Mouse (Mus musculus): ENCODE results near the gene Dolk. TPM values are rescaled to one million over a fixed set of nuclear protein-coding genes. Genes with fewer than 3 reads are reported as not detected.

Dolk gene
- 26.8 and 27.5 TPM in 2 replicates for polyA plus RNA-seq (2016; fragmentation: Nextera tagmentation; extraction: Ambion mirVana)

DNA sequence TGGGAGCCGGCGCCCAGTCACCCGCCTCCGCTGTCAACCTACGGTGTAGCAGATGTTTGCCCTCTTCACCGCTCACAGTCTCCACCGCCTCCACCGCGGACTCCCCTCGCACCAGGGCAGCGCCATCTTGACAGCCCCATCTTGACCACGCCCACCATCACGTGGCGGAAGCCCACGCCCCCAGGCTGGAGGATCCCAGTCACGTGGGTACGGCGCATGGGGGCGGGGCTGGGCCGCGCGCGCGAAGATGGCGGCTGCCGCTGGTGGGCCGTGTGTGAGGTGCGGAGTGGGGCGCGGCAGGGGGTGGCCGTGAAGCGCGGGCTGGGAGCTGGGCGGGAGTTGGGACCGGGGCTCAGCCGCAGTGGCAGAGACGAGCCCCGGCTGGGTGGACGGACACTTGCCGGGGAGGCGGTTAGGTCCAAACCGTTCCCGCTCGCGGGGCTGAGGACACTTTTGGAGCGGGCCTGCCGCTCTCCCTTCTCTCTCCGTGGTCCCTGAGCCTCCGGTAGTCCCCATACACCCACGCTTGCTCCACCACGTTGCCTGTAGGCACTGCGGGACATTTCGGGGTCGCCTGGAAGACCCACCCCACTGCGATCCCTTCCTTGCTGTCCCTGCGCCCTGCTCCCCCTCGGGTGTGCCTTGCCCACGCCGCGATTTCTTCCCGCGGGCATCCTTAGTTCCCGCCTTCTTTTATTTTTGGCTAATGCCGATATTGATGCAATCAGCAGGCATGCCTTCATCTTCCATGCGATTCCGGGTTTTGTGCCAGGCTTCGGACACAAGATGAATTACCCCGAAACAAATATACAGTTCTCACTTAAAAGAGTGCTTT, at the start of gene Dolk, which contains the start of gene Nup188:
Dolk (minus strand) TSS at position 143 of the 835 bp plus-strand sequence.
Nup188 (plus strand) TSS at position 206 of the 835 bp plus-strand sequence.
- Histone ChIP-seq H3K27me3 (ENCODE audit: low read depth, poor library complexity, severe bottlenecking) (no peaks in the 10 kb centered on the region), H3K36me3 (peaks cover 46% of the 10 kb centered on the region), H3K4me3 (peak within 1 kb of the TSS; percentile 77), H3K4me1 (peaks cover 22% of the 10 kb centered on the region), H3K27ac (peak within 1 kb of the TSS; percentile 92), H3K9me3 (replicated peaks) (no peaks in the 10 kb centered on the region)
- under 1% methylated on average over 68 of the region's 68 CpGs for WGBS
- DNase-seq (ENCODE audit: low spot score), result peak; percentile 100

DNA sequence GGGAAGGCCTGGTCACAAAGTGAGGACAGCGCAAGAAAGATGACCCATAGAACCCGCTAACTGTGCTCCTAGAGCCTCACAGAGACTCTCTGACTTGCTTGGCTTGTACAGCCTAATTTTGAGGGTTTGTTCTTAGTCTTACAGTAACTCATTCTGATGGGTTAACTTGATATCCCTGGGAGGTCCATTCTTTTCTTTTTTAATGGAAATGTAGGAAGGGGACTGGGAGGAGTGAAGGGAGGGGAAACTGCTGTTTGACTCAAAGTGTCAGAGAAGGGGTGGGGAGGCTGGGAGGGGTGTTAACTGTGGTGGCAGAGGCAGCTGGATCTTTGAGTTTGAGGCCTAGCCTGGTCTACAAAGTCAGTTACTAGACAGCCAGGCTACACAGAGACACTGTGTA, 49.2 kb upstream of the Dolk start:
- Histone ChIP-seq H3K4me3 (no peak overlapping the region), H3K9me3 (replicated peaks) (no peaks in the 10 kb centered on the region), H3K36me3 (peaks cover 100% of the 10 kb centered on the region), H3K4me1 (no peaks in the 10 kb centered on the region), H3K27ac (no peak overlapping the region), H3K27me3 (ENCODE audit: low read depth, poor library complexity, severe bottlenecking) (no peaks in the 10 kb centered on the region)
- DNase-seq (ENCODE audit: low spot score), result no peak
- WGBS, result 98% methylated on average over 2 of the region's 2 CpGs

GRCm38 (mm10) chr2:30328791-30329190, 42.7 kb upstream of the Dolk start:
- 91% methylated on average over 3 of the region's 3 CpGs for WGBS
- Histone ChIP-seq H3K27me3 (ENCODE audit: low read depth, poor library complexity, severe bottlenecking) (no peaks in the 10 kb centered on the region), H3K9me3 (replicated peaks) (no peaks in the 10 kb centered on the region), H3K4me3 (no peak overlapping the region), H3K4me1 (no peaks in the 10 kb centered on the region), H3K27ac (no peak overlapping the region), H3K36me3 (peaks cover 100% of the 10 kb centered on the region)
- no peak for DNase-seq (ENCODE audit: low spot score)

DNA sequence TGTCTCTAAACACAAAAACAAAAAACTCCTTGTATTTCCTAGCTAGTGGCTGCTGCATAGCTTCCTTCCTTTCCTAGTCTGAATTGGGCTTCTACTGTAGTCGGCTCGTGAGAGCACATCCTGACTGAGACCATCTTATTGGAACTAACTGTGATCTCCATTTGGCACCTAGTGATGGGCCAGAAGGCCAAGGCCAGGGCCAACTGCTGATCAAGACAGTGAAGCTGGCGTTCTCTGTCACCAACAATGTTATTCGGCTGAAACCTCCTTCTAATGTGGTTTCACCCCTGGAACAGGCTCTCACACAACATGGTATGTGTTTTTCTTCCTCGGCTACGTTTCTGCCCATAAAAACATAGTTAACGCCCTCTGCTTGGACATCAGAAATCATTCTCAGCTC, 41.1 kb upstream of the Dolk start:
- no peak overlapping the region for H3K4me3 ChIP-seq
- no peaks in the 10 kb centered on the region for H3K27me3 ChIP-seq (ENCODE audit: low read depth, poor library complexity, severe bottlenecking)
- 94% methylated on average over 7 of the region's 7 CpGs for WGBS
- no peaks in the 10 kb centered on the region for H3K9me3 ChIP-seq (replicated peaks)
- peaks cover 100% of the 10 kb centered on the region for H3K36me3 ChIP-seq
- H3K27ac ChIP-seq, result no peak overlapping the region
- DNase-seq (ENCODE audit: low spot score), result no peak
- no peaks in the 10 kb centered on the region for H3K4me1 ChIP-seq

GRCm38 (mm10) chr2:30325296-30325695, 39.2 kb upstream of the Dolk start:
- Histone ChIP-seq H3K4me1 (no peaks in the 10 kb centered on the region), H3K36me3 (peaks cover 100% of the 10 kb centered on the region), H3K4me3 (no peak overlapping the region), H3K27ac (no peak overlapping the region), H3K9me3 (replicated peaks) (no peaks in the 10 kb centered on the region), H3K27me3 (ENCODE audit: low read depth, poor library complexity, severe bottlenecking) (no peaks in the 10 kb centered on the region)
- 94% methylated on average over 5 of the region's 5 CpGs for WGBS
- no peak for DNase-seq (ENCODE audit: low spot score)

DNA sequence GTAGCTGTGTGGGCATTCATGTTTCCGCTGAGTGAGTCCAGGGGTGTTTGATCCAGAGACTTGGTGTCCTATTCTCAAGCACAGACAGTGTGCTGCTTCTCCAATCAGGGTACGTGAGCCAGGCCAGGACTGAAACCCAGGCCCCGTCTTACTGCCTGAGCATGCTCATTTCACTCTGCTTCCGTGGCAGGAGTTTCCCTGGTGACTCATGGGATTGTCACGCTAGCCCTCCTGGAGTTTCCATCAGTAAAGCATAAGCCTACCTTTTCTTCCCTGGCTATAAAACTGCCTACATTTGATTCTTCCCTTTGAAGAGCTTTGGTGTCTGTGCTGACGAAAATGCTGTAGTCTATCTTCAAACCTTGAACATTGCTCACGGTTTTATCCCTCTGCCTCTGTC, 37.0 kb upstream of the Dolk start:
- no peaks in the 10 kb centered on the region for H3K27me3 ChIP-seq (ENCODE audit: low read depth, poor library complexity, severe bottlenecking)
- WGBS, result 91% methylated on average over 7 of the region's 7 CpGs
- H3K27ac ChIP-seq, result no peak overlapping the region
- H3K36me3 ChIP-seq, result peaks cover 100% of the 10 kb centered on the region
- DNase-seq (ENCODE audit: low spot score), result no peak
- H3K4me3 ChIP-seq, result no peak overlapping the region
- no peaks in the 10 kb centered on the region for H3K9me3 ChIP-seq (replicated peaks)
- no peaks in the 10 kb centered on the region for H3K4me1 ChIP-seq

DNA sequence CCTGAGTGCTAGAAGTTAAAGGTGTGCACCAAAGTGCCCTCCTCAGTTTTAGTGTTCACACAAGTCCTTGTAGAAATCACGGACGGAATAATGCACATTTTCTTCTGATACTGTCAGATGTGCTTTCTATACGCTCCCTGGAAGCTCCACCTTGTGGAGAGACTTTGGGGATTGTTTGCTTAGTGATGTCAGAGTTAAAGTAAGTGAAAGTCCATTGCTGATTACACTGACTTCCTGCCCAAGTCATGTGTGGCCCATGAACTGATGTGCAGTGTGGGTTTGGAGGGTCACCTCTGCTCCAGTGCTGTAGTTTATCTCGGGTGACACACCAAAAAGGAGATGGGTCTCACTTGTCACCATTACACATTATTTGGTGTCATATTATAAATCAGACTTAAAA, 33.1 kb upstream of the Dolk start:
- no peaks in the 10 kb centered on the region for H3K27me3 ChIP-seq (ENCODE audit: low read depth, poor library complexity, severe bottlenecking)
- WGBS, result 92% methylated on average over 4 of the region's 4 CpGs
- no peaks in the 10 kb centered on the region for H3K4me1 ChIP-seq
- H3K9me3 ChIP-seq (replicated peaks), result no peaks in the 10 kb centered on the region
- peaks cover 100% of the 10 kb centered on the region for H3K36me3 ChIP-seq
- H3K27ac ChIP-seq, result no peak overlapping the region
- no peak for DNase-seq (ENCODE audit: low spot score)
- no peak overlapping the region for H3K4me3 ChIP-seq

DNA sequence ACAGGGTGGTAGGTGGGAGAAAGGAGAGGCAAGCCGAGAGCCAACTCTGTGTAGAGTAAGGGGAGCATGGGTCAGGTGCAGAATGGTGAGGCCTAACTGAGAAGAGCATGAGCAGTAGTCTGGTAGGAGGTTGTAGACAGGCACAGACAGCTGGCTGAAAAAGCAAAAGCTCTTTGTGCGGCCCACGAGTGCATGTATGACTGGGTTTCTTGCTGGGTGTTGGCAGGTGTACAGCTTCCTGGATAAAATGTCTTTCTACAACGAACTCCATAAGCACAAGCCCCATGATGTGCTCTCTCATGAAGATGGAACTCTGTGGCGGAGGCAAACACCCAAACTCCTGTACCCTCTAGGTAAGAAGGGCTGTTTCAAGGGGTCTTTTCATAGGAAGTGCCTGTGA, 30.8 kb upstream of the Dolk start:
- Histone ChIP-seq H3K4me1 (no peaks in the 10 kb centered on the region), H3K36me3 (peaks cover 100% of the 10 kb centered on the region), H3K9me3 (replicated peaks) (no peaks in the 10 kb centered on the region)

DNA sequence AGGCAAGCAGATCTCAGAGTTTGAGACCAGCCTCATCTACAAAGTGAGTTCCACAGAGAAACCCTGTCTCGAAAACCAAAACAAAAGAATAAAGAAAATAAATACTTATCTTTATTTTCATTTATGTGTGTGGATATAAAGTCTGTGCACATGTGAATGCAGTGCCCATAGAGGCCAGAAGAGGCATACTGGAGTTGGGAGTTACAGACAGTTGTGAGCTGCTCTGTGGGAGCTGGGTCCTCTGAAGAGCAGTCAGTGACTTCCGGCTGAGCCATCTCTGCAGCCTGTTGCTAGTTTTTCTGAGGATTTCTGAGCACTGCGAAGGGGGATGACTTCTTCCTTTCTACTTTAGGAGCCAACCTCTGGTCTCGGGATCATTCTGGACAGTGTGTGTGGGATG, 30.0 kb upstream of the Dolk start:
- Histone ChIP-seq H3K27ac (no peak overlapping the region), H3K4me3 (no peak overlapping the region), H3K4me1 (no peaks in the 10 kb centered on the region), H3K9me3 (replicated peaks) (no peaks in the 10 kb centered on the region), H3K36me3 (peaks cover 98% of the 10 kb centered on the region), H3K27me3 (ENCODE audit: low read depth, poor library complexity, severe bottlenecking) (no peaks in the 10 kb centered on the region)
- no peak for DNase-seq (ENCODE audit: low spot score)
- WGBS, result 93% methylated on average over 4 of the region's 4 CpGs

More for the DNA sequence above, 30.8 kb upstream of the Dolk start:
- DNase-seq (ENCODE audit: low spot score), result no peak
- H3K27ac ChIP-seq, result no peak overlapping the region
- WGBS, result 95% methylated on average over 5 of the region's 5 CpGs
- no peaks in the 10 kb centered on the region for H3K27me3 ChIP-seq (ENCODE audit: low read depth, poor library complexity, severe bottlenecking)
- no peak overlapping the region for H3K4me3 ChIP-seq

GRCm38 (mm10) chr2:30311481-30311880, 25.3 kb upstream of the Dolk start:
- no peak for DNase-seq (ENCODE audit: low spot score)
- Histone ChIP-seq H3K9me3 (replicated peaks) (no peaks in the 10 kb centered on the region), H3K27me3 (ENCODE audit: low read depth, poor library complexity, severe bottlenecking) (no peaks in the 10 kb centered on the region), H3K4me3 (no peak overlapping the region), H3K4me1 (no peaks in the 10 kb centered on the region), H3K36me3 (peaks cover 98% of the 10 kb centered on the region), H3K27ac (no peak overlapping the region)
- 96% methylated on average over 2 of the region's 2 CpGs for WGBS

GRCm38 (mm10) chr2:30309351-30309750, 23.2 kb upstream of the Dolk start:
- 90% methylated on average over 3 of the region's 3 CpGs for WGBS
- Histone ChIP-seq H3K9me3 (replicated peaks) (no peaks in the 10 kb centered on the region), H3K4me3 (no peak overlapping the region), H3K36me3 (peaks cover 98% of the 10 kb centered on the region), H3K4me1 (no peaks in the 10 kb centered on the region), H3K27ac (no peak overlapping the region), H3K27me3 (ENCODE audit: low read depth, poor library complexity, severe bottlenecking) (no peaks in the 10 kb centered on the region)
- DNase-seq (ENCODE audit: low spot score), result no peak

DNA sequence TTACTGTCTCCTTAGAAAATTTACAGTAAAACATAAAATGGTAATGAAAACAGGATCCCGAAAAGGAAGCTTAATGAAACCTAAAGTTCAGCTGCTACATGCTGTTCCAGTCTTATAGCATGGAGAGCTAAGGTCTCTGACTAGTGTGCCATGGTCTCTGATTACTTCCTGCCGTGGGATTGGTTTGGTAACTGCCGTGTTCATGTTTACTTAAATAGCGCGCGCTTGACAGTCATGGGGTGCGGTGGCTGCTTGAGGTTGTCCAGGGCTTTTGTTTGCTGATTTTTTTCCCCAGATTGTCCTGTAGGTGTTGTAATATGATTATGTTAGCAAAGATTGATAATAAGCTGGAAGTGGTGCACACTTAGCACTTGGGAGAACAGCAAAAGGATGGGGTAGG, 20.0 kb upstream of the Dolk start:
- no peak for DNase-seq (ENCODE audit: low spot score)
- 97% methylated on average over 7 of the region's 7 CpGs for WGBS
- no peak overlapping the region for H3K4me3 ChIP-seq
- no peaks in the 10 kb centered on the region for H3K27me3 ChIP-seq (ENCODE audit: low read depth, poor library complexity, severe bottlenecking)
- H3K4me1 ChIP-seq, result no peaks in the 10 kb centered on the region
- H3K36me3 ChIP-seq, result peaks cover 100% of the 10 kb centered on the region
- no peak overlapping the region for H3K27ac ChIP-seq
- H3K9me3 ChIP-seq (replicated peaks), result no peaks in the 10 kb centered on the region

- H3K27ac ChIP-seq, result no peak overlapping the region
- WGBS, result 93% methylated on average over 5 of the region's 5 CpGs
- DNase-seq (ENCODE audit: low spot score), result no peak
- no peak overlapping the region for H3K4me3 ChIP-seq
- no peaks in the 10 kb centered on the region for H3K9me3 ChIP-seq (replicated peaks)
- no peaks in the 10 kb centered on the region for H3K27me3 ChIP-seq (ENCODE audit: low read depth, poor library complexity, severe bottlenecking)
- no peaks in the 10 kb centered on the region for H3K4me1 ChIP-seq
- peaks cover 97% of the 10 kb centered on the region for H3K36me3 ChIP-seq
These were observed 13.8 kb upstream of the Dolk start for GRCm38 (mm10) chr2:30299966-30300365.

All from limb, embryonic 10.5 days (tissue).